Mouse (Mus musculus): Measurements from ENCODE around the gene Tlr9.

- TF ChIP-seq CTCF (IDR thresholded peaks at IDR 0.05; ENCODE audit: low read depth) (no peak), EP300 (IDR thresholded peaks at IDR 0.05; ENCODE audit: low read depth) (no peak)
Measured at GRCm38 (mm10) chr9:106205713-106206290, 16.6 kb upstream of the Tlr9 start.

Measured in liver, postnatal 0 days (tissue).